Mouse (Mus musculus) central nervous system, embryonic 14 days (tissue): ENCODE measurements around the gene Ism1. TPM values are rescaled to one million over a fixed set of nuclear protein-coding genes. Genes with fewer than 3 reads are reported as not detected.

Source experiments
- polyA plus RNA-seq: library from polyadenylated mRNA; depleted of rRNA; stranded (reverse); fragments of >200 nt; gene quantifications from 2 replicates; pipeline ENCODE4 v1.2.3, GENCODE M21; 2012; rRNA removed

Gene Ism1
- 0.75 and 2.0 TPM in 2 replicates for polyA plus RNA-seq

GRCm38 (mm10) chr2:139677809-139678274 lies at the start of gene Ism1:
Ism1 (plus strand) TSS chr2:139678178.

Other genes with a start within 250 kb of the Ism1 start
- gene Sptlc3, start 184.3 kb upstream of the Ism1 start, polyA plus RNA-seq: 0.02 and 0.38 TPM in 2 replicates